Mouse (Mus musculus): ENCODE measurements around the gene Oxsr1. TPM values are rescaled to one million over a fixed set of nuclear protein-coding genes. Genes with fewer than 3 reads are reported as not detected.

Oxsr1 gene
- polyA plus RNA-seq, 1 experiment from 2014 or later, result 14.2 TPM

GRCm38 (mm10) chr9:119334834-119335233 is 12.6 kb upstream of the Oxsr1 start:
- Histone ChIP-seq H3K9ac (no peak overlapping the region), H3K9me3 (replicated peaks) (no peaks in the 10 kb centered on the region), H3K4me2 (no peak overlapping the region), H3K36me3 (peaks cover 10% of the 10 kb centered on the region), H3K4me1 (peaks cover 31% of the 10 kb centered on the region), H3K27me3 (no peaks in the 10 kb centered on the region), H3K4me3 (replicated peaks) (no peak overlapping the region), H3K27ac (0 out of 2 replicates have a peak overlapping the region, but pooled peaks have one; percentile 45)
- WGBS, result 81% methylated on average over 2 of the region's 2 CpGs
- ATAC-seq (replicated peaks; ENCODE audit: low FRiP score), result no peak

GRCm38 (mm10) chr9:119334324-119334723 is 12.1 kb upstream of the Oxsr1 start:
- no peak overlapping the region for H3K9ac ChIP-seq
- no peaks in the 10 kb centered on the region for H3K9me3 ChIP-seq (replicated peaks)
- WGBS, result 41% methylated on average over 10 of the region's 10 CpGs
- H3K36me3 ChIP-seq, result peaks cover 10% of the 10 kb centered on the region
- H3K4me2 ChIP-seq, result no peak overlapping the region
- no peak overlapping the region for H3K4me3 ChIP-seq (replicated peaks)
- ATAC-seq (replicated peaks; ENCODE audit: low FRiP score), result no peak
- no peaks in the 10 kb centered on the region for H3K27me3 ChIP-seq
- 0 out of 2 replicates have a peak overlapping the region, but pooled peaks have one; percentile 45 for H3K27ac ChIP-seq
- peaks cover 28% of the 10 kb centered on the region for H3K4me1 ChIP-seq

DNA sequence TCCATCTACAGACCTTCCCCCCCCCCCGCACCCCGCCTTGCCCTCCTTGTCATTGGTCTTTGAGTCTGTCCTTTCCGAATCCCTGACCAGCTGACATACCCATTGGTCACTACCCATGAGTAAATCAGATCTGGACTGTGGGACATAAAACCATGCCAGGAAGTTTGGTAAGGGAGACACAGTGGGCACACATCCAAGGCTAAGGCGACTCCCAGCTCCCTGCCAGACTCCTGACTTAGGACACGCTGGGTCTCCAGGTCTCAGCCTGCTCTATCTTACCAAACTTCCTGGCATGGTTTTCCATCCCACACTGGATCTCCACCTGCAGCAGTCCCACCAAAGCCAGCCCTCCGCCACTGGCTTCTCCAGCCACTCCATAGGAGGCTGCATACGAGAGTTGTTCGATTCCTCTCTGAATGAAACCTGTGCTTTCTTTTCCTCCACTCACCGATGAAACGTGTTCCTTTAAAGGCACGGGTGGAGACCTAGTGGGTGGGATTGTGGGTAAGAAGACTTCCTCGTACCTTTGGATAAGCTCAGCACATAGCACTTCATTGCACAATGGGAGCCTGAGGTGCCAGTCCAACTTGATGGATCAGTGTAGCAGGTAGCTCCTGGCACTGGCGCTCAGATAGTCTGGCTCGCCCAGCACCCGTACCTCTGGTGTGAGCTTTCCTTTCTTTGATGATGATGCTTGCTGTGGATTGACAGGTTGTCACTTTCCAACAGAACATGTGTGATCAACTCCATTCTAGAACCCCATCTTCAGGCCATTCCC is 8.1 kb upstream of the Oxsr1 start:
- no peak overlapping the region for H3K4me3 ChIP-seq (replicated peaks)
- H3K27me3 ChIP-seq, result no peaks in the 10 kb centered on the region
- H3K27ac ChIP-seq, result no peak overlapping the region
- H3K36me3 ChIP-seq, result no peaks in the 10 kb centered on the region
- no peaks in the 10 kb centered on the region for H3K9me3 ChIP-seq (replicated peaks)
- no peak for ATAC-seq (replicated peaks; ENCODE audit: low FRiP score)
- 92% methylated on average over 15 of the region's 15 CpGs for WGBS
- H3K9ac ChIP-seq, result no peak overlapping the region
- H3K4me2 ChIP-seq, result no peak overlapping the region
- peaks cover 12% of the 10 kb centered on the region for H3K4me1 ChIP-seq

- ATAC-seq (replicated peaks; ENCODE audit: low FRiP score), result no peak
- Histone ChIP-seq H3K27me3 (no peaks in the 10 kb centered on the region), H3K4me3 (replicated peaks) (no peak overlapping the region), H3K27ac (peak overlapping the region; percentile 23; the same call in 1 of the 2 replicates), H3K4me2 (no peak overlapping the region), H3K36me3 (no peaks in the 10 kb centered on the region), H3K4me1 (peaks cover under 1% of the 10 kb centered on the region), H3K9ac (no peak overlapping the region), H3K9me3 (replicated peaks) (no peaks in the 10 kb centered on the region)
- 76% methylated on average over 3 of the region's 3 CpGs for WGBS
These were observed 6.3 kb upstream of the Oxsr1 start for GRCm38 (mm10) chr9:119328488-119328887.

- no peak overlapping the region for H3K4me2 ChIP-seq
- ATAC-seq (replicated peaks; ENCODE audit: low FRiP score), result no peak
- H3K4me1 ChIP-seq, result peaks cover 25% of the 10 kb centered on the region
- no peak overlapping the region for H3K9ac ChIP-seq
- no peaks in the 10 kb centered on the region for H3K27me3 ChIP-seq
- no peaks in the 10 kb centered on the region for H3K36me3 ChIP-seq
- no peak overlapping the region for H3K4me3 ChIP-seq (replicated peaks)
- 60% methylated on average over 1 of the region's 1 CpGs for WGBS
- no peak overlapping the region for H3K27ac ChIP-seq
- no peaks in the 10 kb centered on the region for H3K9me3 ChIP-seq (replicated peaks)
These were observed 1.9 kb upstream of the Oxsr1 start for GRCm38 (mm10) chr9:119324130-119324529.

DNA sequence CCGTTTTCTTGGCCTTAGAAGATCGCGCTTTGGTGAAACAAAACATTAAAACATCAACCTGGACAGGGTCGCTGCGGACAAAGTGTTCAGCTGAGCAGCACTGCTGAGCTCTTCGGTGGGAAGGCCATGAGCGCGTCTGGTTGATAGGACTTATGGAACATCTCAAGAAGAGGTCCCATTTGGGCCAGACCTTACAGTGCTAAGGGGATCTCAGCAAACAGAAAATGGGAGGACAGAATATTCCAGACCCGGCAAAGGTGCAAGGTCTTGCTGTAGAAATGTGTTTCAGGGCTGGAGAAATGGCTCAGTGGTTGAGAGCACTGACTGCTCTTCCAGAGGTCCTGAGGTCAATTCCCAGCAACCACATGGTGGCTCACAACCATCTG is 1.0 kb upstream of the Oxsr1 start:
- peaks cover 25% of the 10 kb centered on the region for H3K4me1 ChIP-seq
- H3K9ac ChIP-seq, result peak overlapping the region; percentile 62
- H3K4me2 ChIP-seq, result peak overlapping the region; percentile 97
- no peaks in the 10 kb centered on the region for H3K9me3 ChIP-seq (replicated peaks)
- H3K27ac ChIP-seq, result peak overlapping the region; percentile 95
- 4% methylated on average over 9 of the region's 9 CpGs for WGBS
- no peaks in the 10 kb centered on the region for H3K27me3 ChIP-seq
- peaks cover 4% of the 10 kb centered on the region; the same call in 1 of the 2 replicates for H3K36me3 ChIP-seq
- peak overlapping the region; percentile 98 for H3K4me3 ChIP-seq (replicated peaks)
- ATAC-seq (replicated peaks; ENCODE audit: low FRiP score), result no peak

DNA sequence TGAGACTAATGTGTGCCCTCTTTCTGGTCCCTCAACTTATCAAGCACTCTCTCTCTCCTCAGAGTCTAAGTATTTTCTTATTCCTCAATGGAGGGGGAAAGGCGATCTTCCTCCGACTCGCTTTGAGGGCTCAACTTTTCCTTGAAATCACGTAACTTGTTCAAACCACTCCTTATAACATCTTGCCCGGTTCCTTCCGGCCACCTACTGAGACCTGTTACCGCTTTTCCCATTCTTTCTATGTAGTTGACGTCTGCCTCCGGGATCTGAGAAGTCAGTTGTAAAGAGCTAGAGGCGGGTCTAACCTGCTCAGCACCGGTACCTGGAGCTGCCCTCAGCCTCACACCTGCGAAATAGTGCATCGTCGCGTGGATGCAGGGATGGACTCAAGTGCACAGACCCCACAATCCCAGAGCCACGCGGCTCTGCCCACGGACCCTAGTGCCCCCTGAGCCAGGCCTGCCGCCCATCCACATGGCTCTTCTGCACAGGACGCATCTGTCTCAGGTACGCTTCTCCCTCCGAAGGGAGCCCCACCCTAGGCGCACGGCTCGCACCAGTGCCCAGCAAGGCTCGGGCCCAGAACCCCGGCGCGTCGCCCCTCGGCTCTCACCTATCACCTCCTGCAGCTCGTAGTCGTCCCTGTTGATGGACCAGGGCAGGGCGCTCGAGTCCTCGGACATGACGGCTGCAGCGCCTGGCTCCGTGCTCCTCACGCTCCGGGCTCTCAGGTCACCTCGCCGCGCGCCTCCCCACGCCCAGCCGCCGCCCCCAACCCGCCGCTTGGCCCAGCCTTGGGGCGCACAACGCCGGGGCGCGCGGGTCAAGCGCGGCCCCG is 616 bp downstream of the Oxsr1 start:
- Histone ChIP-seq H3K36me3 (peaks cover 5% of the 10 kb centered on the region; the same call in 1 of the 2 replicates), H3K27ac (peak overlapping the region; percentile 95), H3K4me3 (replicated peaks) (peak overlapping the region; percentile 98), H3K9me3 (replicated peaks) (no peaks in the 10 kb centered on the region), H3K27me3 (no peaks in the 10 kb centered on the region), H3K4me2 (peak overlapping the region; percentile 97), H3K4me1 (peaks cover 25% of the 10 kb centered on the region), H3K9ac (peak overlapping the region; percentile 86)
- ATAC-seq (replicated peaks; ENCODE audit: low FRiP score), result peak; percentile 68
- WGBS, result under 1% methylated on average over 59 of the region's 59 CpGs

GRCm38 (mm10) chr9:119320946-119321345 is 1.3 kb downstream of the Oxsr1 start:
- Histone ChIP-seq H3K36me3 (peaks cover 5% of the 10 kb centered on the region; the same call in 1 of the 2 replicates), H3K9me3 (replicated peaks) (no peaks in the 10 kb centered on the region), H3K4me3 (replicated peaks) (peak overlapping the region; percentile 98), H3K4me1 (peaks cover 25% of the 10 kb centered on the region), H3K4me2 (peak overlapping the region; percentile 97), H3K27me3 (no peaks in the 10 kb centered on the region), H3K27ac (peak overlapping the region; percentile 95), H3K9ac (peak overlapping the region; percentile 86)
- ATAC-seq (replicated peaks; ENCODE audit: low FRiP score), result no peak
- 8% methylated on average over 7 of the region's 7 CpGs for WGBS

- 90% methylated on average over 7 of the region's 7 CpGs for WGBS
These were observed 1.8 kb downstream of the Oxsr1 start for GRCm38 (mm10) chr9:119320446-119320845.

DNA sequence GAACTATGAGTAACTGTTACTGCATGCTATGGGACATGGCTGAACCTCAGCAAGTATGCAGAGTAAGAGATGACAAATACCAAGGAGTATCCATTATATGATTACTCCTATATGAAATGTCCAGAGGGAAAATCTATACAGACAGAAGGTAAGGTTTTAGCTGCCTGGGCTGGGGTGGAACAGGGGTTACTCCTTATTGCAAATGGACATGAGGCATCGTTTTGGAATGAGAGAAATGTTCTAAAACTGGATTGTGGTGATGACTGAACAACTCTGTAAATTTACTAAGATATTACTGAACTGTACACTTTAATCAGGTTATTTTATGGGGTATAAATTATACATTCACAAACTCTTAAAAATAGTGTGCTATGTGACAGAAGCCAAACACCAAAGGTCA is 3.3 kb downstream of the Oxsr1 start:
- H3K36me3 ChIP-seq, result peaks cover 5% of the 10 kb centered on the region; the same call in 1 of the 2 replicates
- no peaks in the 10 kb centered on the region for H3K27me3 ChIP-seq
- H3K9ac ChIP-seq, result no peak overlapping the region
- 87% methylated on average over 1 of the region's 1 CpGs for WGBS
- H3K4me3 ChIP-seq (replicated peaks), result no peak overlapping the region
- peaks cover 25% of the 10 kb centered on the region for H3K4me1 ChIP-seq
- no peak overlapping the region for H3K27ac ChIP-seq
- H3K9me3 ChIP-seq (replicated peaks), result no peaks in the 10 kb centered on the region
- ATAC-seq (replicated peaks; ENCODE audit: low FRiP score), result no peak
- no peak overlapping the region for H3K4me2 ChIP-seq

More at GRCm38 (mm10) chr9:119320446-119320845, 1.8 kb downstream of the Oxsr1 start:
- peaks cover 5% of the 10 kb centered on the region; the same call in 1 of the 2 replicates for H3K36me3 ChIP-seq
- peak overlapping the region; percentile 97 for H3K4me2 ChIP-seq
- H3K4me1 ChIP-seq, result peaks cover 25% of the 10 kb centered on the region
- no peaks in the 10 kb centered on the region for H3K27me3 ChIP-seq
- no peak for ATAC-seq (replicated peaks; ENCODE audit: low FRiP score)
- no peaks in the 10 kb centered on the region for H3K9me3 ChIP-seq (replicated peaks)
- H3K9ac ChIP-seq, result no peak overlapping the region
- peak overlapping the region; percentile 98; the same call in 1 of the 2 replicates for H3K4me3 ChIP-seq (replicated peaks)
- no peak overlapping the region for H3K27ac ChIP-seq

GRCm38 (mm10) chr9:119313096-119313495 is 9.1 kb downstream of the Oxsr1 start:
- Histone ChIP-seq H3K36me3 (no peaks in the 10 kb centered on the region), H3K9me3 (replicated peaks) (no peaks in the 10 kb centered on the region), H3K4me1 (no peaks in the 10 kb centered on the region), H3K27me3 (no peaks in the 10 kb centered on the region), H3K9ac (no peak overlapping the region), H3K4me2 (no peak overlapping the region), H3K27ac (no peak overlapping the region), H3K4me3 (replicated peaks) (no peak overlapping the region)
- WGBS, result 90% methylated on average over 10 of the region's 10 CpGs
- ATAC-seq (replicated peaks; ENCODE audit: low FRiP score), result no peak

- no peak overlapping the region for H3K27ac ChIP-seq
- no peak overlapping the region for H3K4me2 ChIP-seq
- 94% methylated on average over 1 of the region's 1 CpGs for WGBS
- H3K9ac ChIP-seq, result no peak overlapping the region
- H3K4me3 ChIP-seq (replicated peaks), result no peak overlapping the region
- H3K9me3 ChIP-seq (replicated peaks), result no peaks in the 10 kb centered on the region
- no peak for ATAC-seq (replicated peaks; ENCODE audit: low FRiP score)
- no peaks in the 10 kb centered on the region for H3K36me3 ChIP-seq
- no peaks in the 10 kb centered on the region for H3K4me1 ChIP-seq
- no peaks in the 10 kb centered on the region for H3K27me3 ChIP-seq
These were observed 13.2 kb downstream of the Oxsr1 start for GRCm38 (mm10) chr9:119309067-119309466.

Measured in kidney, embryonic 15.5 days (tissue).